Mouse (Mus musculus) layer of hippocampus, adult 8-10 months (tissue): ENCODE measurements around the gene Itgb8. TPM values are rescaled to one million over a fixed set of nuclear protein-coding genes. Genes with fewer than 3 reads are reported as not detected.

Experiments
- DNase-seq, 2 experiments: peaks; one replicate each; pipeline ENCODE4 v3.0.0; 2022; ENCODE audit warnings: low spot score in 2 of 2
- total RNA-seq, 4 experiments: library from RNA; stranded (reverse); gene quantifications; 2 replicates each; pipeline ENCODE4 v1.2.4; 2022

Gene Itgb8
- total RNA-seq = 10 to 100 TPM; 35.6 to 37.9 (median 36.5) TPM

DNA sequence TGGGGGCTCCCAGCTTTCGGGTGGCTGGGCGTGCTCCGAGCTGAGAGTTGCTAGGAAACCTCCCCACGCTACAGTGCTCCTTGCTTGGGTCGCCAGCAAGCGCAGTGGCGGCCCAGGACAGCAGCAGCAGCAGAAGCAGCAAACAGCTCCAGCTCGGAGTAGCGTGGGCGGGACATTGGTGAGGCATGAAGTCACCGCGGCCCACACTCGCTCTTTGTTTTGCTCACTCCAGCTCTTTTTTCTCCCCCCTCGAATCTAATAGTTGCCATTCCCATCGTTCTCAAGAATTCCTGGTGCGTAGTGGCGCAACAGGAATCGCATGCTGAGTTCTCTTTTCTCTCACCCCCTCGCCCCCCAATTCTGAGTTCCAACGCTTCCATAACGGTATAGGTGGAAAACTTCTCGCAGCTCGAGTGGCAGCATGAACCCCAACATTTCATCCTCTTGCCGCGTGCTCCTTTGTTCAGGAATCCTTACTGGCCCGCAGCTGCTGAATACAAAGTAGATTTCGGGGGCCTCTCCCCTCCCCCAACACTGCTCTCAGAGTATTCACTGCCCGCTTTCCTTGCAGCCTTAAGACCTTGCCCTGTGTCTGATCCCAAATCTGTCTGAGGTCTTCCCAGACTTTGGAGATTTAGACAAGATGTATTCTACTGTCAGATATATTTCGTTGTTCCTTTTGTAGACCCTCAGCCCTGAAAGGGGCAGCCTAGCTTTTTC lies at the start of gene Itgb8:
TSS of gene Itgb8 (minus strand) at position 107 of the 720 bp plus-strand sequence.
- DNase-seq = peak; percentile 83 to 86

DNA sequence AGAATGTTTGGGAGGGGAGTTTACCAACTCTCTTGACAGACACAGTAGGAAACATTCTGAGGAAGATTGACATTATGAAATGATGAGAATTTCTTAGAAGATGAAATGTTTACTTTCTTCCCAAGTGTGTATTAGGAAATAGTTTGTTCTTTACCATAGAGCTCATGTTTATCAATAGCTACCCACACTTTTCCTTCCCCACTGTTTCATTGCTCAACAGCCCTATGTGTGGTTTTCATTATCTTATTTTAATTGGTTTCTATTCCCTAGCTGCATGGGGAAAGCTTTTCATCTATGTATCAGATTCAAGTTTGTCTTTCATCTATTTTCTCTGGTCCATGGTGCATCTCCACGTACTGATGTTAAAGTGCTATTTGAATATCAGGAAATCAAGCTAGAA lies 37.7 kb upstream of the Itgb8 start:
- DNase-seq = no peak

DNA sequence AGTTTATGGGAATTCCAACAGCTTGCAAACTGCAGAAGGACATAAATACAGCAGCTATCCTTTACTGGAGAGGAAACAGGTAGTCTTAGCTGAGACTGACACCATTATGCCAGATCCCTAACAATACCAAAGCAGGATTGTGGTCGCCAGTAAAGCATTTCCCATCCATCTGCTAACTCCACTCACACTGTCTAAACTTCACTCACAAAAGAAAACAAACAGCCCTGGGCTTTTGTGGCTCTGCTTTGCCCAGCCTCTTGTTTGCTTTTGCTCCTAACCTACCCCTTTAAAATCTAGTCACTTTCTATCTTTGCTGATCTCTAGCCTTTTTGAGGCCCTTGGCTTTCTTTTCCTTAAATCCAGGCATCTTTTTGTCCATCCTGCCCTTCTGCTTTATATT lies 35.0 kb upstream of the Itgb8 start:
- DNase-seq = no peak

DNA sequence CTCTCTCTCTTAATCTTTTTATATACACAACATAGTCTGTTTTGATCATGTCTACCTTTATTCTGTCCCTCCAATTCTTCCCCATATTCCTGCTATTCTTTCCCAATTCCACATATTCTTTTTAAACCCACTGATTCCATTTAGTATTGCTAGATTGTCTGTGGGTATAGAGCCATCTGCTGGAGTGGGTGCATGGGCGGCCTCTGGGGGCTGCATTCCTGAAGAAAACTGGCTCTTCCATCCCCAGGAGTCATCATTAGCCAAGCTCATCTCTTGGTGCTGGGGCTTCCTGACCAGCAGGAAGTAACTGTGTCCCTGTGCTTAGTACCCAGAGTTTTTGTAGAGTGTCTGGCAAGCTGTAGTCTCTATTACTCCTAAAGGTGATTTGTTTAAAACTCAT lies 33.4 kb upstream of the Itgb8 start:
- DNase-seq = no peak

DNA sequence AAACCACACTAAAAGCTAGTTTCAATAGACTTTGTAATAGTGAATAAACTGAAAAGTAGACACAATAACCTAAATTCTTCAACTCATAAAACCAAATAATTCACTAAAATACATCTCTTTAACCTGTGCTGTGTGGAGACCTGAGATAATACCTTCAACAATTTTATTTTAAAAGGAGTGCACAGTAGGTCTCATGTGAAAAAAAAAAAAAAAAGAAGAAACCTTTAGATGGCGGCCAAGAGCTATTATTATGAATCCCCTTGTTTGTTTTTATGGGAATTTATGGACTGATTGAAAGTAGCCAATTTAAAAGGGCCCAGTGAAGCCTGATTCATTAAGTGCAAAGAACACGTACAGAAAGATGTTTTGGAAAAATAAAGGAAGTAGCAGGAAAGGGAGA lies 31.4 kb upstream of the Itgb8 start:
- DNase-seq = no peak

DNA sequence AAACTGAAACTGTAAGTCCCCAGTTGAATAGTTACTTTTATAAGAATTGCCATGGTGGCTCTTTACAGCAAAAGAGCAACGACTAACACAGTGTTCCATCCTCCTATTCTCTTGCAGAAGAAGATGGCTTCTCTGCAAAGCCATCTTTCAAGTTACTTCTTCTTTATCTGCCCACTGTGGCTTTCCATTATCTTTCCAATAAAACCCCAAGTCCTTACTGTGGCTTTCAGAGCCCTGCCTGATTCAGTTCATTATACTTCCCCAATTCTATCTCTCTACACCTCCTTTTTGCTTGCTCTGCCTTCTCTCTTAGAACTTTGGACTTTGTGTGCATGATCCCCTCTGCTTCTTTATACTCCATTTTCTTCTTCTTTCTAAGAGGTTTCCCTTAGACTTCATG lies 30.1 kb upstream of the Itgb8 start:
- DNase-seq = no peak

DNA sequence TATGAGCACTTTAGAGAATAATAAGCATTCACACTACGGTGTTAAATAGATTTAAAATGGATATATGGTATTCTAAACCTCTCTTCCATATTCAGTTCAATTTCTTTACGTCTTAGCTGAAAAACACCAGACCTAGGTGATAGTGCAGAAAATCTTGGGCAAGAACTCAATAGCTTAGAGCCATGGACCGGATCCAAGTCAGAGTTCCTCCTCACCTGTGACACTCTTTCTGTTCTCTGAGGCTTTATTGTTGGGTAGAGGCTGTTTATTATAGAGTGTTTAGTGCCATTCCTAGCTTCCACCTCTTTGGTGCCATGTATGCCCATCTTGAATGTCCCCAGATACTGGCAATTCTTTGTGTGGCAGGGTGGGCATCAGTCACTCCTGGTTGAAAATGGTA lies 25.9 kb upstream of the Itgb8 start:
- DNase-seq = no peak

DNA sequence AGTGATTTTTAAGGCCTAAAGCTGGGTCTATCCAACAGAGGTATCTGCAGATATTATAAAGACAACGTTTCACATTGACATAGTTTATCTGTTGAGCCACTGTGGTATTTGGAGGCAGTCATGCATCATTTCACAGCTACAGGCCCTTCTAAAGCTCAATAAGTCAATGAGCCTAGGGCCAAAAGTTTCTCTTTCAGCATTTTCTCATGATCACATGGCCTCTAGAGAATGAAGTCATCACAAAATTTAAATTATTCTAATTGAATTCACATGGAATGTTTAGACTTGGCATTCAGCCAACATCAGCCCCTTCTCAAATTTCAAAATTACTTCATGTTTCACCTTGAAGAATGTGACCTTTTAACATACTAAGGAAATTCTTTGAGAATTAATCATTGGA lies 10.0 kb upstream of the Itgb8 start:
- DNase-seq = no peak

DNA sequence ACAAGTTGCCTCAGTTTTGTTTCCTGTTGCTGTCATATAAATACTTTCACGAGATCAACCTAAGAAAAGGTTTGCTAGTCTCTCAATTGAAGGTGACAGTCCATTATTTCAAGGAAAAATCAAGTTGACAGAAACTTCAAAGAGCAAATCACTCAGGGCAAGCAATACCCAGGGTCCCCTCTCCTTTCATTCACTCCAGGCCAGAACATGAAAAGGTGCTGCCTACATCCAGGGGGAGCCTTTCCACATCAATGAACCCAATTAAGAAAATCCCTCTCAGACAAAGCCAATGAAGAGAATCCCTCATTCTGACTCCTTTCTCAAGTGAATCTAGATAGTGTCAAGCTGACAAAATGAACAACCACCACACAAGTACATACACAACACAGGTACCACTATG lies 2.5 kb upstream of the Itgb8 start:
- no peak for DNase-seq

DNA sequence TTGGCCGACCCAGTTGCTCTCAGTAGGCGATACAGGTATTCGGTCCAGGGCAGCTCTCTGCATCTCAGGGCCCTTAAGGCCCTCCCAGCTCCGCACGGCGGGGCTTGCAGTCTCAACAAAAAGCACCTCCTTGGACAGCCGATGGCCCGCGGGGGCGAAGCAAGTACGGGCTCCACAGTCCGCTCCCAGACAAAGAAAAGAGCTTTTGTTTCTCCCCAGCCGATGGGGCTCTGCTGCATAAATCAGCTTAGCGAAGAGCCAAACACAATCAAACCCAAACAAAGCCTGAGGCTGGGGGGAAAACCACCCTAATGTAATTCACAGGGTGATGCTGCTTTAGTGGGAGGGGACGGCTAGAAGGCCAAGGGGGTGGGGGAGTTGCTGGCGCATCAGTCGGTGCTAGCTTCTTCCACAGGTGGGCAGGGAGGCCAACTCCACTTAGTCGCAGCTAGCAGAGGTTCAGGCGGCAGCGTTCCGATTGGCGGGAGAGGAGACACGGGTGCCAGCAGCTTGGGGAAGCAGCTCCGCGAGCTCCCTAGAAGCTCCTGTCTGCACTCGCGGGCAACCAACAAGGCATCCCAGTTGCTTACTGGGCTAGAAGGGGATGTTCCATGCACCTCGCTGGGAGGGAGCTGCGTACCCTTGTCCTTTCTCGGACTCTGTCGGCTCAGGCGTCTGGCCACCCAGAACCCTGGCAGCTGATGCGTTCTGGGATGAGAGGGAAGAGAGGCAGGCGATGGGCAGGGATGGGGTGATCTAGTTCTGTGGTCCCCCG lies 494 bp downstream of the Itgb8 start:
- DNase-seq = peak; percentile 58 to 66

DNA sequence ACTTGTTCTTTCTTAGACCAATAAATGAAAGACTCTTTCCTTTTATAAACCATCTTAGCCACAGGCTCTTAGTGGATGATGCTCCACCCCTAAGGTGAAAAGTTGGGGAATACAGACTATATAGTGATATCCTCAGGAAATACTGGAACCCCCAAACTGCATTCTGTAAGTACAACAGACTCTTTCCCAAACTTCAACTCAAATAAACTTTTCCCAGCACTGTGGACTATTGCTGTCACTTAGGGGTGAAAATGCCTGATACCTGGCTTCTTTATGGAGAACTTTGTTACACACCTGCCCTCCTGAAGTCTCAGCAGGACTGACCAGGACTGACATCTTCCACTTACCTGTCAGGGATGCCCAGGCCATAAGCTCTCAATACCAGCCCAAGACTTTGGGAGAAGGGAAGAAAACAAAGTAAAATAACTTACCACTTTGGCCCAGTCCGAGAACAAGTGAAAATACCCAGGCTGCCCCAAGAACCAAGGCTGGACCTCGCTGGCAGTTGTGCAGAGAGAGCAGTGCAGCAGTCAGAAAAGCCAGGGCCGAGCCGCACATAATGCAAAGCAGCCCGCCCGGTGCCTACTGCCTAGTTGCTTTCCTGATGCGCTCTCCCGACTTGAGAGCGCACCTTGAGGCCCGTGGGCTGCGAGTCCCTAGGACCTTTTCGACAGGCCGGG lies 1.2 kb downstream of the Itgb8 start:
- DNase-seq = no peak

DNA sequence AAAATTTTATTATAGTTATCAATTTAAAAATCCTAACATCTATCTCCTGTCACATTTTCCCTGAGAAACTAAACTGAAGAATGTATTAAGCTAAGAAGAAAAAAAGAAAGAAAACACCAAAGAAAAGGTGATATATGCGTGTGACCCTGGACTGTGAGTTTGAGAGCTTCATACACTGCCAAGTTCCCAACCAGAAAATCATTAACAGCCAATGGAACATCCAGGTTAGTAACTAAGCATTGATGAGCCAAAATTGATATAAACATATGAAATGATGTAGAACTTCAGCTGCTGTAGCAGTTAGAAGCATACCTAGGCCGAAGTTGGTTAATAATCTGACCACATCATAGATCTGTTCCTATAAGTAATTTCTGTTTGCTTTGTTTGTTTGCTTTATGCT lies 6.8 kb downstream of the Itgb8 start:
- no peak for DNase-seq

DNA sequence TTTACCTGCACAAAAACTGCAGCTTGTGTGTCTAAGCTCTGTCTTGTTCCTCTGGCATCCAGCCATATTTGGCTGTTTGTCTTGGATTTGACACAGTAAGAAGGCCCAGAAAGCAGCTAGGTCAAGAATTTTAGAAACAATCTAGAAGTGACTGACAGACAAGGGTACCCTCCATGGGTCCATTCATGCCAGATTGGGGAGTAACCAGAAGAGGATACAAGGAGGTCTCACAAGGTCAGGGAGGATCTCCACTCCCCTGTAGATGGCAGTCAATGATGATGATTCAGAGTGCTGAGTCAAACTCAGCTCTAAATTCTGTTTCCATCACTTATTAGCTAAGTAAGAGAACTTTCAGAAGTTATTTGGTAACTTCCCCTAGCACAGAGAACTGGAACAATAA lies 8.2 kb downstream of the Itgb8 start:
- DNase-seq = no peak

DNA sequence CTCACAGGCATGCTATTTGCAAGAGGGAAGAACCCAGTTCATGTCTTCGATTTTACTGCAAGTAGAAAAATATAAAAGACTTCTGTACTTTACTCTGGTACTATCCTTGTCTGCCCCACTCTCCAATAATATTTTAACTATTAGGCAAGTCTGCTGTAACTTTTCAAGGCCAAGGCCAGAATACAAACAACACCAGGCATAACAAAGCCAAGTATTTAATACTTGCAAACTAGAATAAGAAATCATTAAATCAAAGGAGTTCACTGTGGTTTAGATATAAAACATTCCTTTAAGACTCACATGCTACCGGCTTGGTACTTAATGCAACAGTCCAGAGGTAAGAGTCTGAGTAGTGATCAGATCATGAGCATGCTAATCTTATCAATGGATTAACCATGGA lies 9.0 kb downstream of the Itgb8 start:
- no peak for DNase-seq

DNA sequence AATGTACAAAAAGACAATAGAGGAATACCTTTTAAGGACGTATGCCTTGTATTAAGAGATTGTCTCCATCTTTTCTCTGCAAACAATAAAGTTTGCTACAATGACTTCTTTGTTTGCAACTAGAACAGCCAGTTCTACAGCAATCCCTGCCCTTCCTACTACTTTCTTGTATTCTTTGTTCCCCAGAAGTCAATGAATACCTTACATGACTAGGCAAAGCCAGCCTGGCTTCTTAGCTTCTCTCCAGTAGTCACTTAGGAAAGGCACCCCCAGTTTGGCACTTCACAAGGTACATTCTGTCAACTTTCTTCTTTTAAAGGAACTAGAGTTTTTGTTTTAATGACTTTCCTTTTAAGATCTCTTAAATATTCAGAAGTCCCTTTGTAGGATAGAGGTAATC lies 10.7 kb downstream of the Itgb8 start:
- no peak for DNase-seq

DNA sequence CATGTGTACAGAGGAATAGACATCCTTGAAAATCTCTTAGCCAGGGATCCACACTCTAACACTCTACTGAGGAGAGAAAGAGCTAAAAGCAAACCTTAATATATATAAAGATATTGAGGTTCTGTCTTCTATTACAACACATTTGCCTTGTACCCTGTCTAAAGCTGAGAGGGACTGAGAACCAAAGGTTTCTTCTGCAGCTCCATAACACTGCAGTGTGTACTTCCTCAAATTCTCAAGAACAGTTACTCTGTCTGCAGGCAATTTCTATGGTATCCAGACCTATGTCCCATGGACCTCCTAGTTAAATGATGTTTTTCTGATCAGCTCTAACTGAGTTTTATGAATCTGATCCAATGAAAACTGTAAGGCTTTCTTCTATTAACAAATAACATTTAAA lies 13.9 kb downstream of the Itgb8 start:
- no peak for DNase-seq

DNA sequence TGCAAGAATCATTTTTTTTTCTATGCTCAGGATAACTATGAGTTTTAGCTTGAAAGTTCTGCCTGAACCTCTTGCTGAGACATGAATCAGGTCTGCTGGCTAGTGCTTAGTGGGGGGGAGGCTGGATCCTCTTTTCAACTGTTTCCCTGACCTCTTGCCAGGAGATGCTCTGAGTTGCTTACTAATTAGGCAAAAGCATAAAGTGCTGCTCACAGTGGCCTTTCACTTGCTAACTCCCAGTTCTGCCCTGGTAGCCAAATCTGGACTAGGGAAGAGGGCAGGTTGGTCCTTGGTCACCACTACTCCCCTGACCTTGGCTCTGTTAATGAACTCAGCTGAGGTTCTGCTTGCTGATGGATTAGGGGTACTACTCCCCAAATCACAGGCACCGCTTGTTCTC lies 19.2 kb downstream of the Itgb8 start:
- peak; percentile 20 to 31 for DNase-seq

DNA sequence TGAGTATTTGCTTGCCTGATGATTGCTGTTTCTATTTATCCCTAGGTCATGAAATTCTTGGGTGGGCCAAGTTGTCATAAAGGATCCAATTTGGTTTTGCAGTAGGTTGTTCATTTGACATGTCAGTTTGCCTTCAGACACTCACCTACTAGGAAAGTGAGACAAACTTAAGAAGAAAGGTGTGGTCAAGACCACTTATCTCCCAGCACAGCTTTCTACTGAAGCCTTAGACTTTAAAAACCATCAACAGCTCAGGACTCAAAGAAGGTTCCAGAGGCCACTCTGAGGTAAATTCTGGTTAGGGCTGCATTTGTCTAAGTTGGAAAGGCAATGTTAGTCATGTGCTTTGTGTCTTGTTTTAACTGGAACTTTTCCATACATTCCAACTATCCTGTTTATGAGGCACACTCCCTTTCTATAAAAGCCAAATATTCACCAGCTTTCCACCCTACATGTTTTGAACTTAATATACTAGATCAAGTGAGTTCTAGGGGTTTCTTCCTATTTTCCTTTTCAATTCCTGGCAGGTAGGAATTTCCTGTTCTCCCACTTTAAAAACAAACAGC lies 20.8 kb downstream of the Itgb8 start:
- no peak for DNase-seq

DNA sequence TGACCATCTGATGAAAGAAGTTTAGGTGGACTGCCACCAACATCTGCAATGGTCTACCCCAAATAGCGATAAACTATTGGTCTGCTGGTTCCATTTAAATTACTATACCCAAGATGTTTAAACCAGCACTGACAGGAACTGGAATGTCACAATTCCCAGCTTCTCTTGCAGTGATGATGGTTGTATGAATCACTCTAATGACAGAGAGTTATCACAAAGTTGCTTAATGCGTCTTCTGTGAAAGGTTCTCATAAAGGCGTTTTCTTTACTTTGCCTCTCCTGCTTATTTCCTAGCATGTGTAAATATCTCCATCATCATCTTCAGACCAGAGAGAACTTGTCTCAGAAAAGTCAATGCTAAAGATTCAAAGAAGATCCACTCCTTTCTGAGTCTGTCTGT lies 23.4 kb downstream of the Itgb8 start:
- no peak for DNase-seq

DNA sequence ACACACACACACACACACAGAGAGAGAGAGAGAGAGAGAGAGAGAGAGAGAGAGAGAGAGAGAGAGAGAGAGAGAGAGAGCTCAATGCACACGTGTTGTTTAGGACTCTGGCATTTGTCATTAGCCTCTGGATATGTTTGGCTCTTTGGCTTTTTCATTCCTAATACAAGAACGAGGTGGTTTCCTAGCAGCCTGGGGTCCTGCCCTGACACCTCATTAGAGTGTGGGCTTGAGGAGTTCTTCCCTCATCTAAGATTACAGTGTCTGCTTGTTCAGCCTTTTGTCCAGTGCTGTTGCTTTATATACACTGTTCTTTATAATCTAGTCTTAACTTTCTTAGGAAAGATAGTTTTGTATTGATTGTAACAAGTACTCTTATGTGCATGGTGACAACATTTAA lies 27.1 kb downstream of the Itgb8 start:
- no peak for DNase-seq

DNA sequence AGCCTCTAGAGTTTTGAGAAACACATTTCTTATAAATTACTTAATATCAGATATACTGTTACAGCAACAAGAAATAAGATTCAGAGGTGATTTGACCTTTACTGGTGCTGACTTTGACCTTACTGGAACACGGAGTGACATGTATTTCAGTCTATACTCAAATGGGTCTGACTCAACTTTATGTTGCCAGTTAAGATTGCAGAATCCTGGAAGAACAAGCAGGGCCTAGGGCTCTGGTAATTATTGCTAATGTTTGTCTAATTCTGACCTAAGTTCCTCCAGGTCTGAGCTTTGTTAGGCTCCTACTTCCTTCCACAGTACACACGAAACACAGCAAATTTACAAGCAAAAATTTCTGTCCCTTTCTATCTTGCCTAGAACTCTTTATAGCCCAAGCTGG lies 28.0 kb downstream of the Itgb8 start:
- no peak for DNase-seq

DNA sequence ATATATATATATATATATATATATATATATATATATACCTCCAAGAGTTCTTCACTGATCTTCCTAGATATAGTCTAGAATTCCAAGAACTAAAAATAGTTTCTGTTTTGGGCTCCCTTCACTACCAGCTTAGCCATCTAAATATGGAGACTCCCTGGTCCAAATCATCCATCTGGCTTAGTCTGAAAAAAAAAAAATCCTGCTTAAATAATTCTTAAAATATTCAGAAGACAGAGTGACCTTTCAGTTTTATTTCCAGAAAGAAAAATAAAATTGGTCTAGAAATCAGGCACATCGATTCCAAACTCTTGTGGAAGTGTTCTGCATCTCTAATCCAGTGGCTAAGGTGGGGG lies 28.6 kb downstream of the Itgb8 start:
- DNase-seq = no peak
